Mouse (Mus musculus) heart, postnatal 0 days (tissue): Measurements from ENCODE around the gene Plekhg2.

Experiments used
- CTCF ChIP-seq: IDR thresholded peaks from 2 replicates; pipeline ENCODE4 v1.5.1; 2016; ENCODE audit warnings: antibody characterized with exemption, control low read depth, low read depth
- EP300 ChIP-seq: IDR thresholded peaks from 2 replicates; pipeline ENCODE4 v1.6.1; 2016; ENCODE audit warnings: antibody characterized with exemption, low read depth

DNA sequence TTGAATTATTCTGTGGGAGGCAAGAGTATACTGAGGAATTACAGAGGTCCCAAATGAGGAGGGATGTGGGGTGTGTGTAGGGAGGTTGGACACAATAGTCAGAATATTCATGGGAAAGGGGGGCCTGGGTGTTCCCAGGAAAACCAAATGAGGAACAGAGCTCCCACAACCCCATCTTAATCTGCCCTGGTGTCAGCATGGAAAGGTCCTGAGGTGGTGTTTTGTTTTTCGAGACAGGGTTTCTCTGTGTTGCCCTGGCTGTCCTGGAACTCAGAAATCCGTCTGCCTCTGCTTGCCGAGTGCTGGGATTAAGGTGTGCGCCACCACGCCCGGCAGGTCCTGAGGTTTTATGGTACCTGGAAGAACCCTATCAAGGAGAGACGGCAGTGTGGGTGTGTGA is 14.0 kb downstream of the Plekhg2 start:
- TF ChIP-seq CTCF = no peak
- TF ChIP-seq EP300 = no peak
